Mouse (Mus musculus) frontal cortex, postnatal 14 days (tissue): ENCODE measurements around the gene Serpina3f.

Experiments
- DNase-seq, 2 experiments: peaks; one replicate each; pipeline ENCODE4 v3.0.0; 2022; ENCODE audit warnings: low spot score in 2 of 2

Serpina3f gene

DNA sequence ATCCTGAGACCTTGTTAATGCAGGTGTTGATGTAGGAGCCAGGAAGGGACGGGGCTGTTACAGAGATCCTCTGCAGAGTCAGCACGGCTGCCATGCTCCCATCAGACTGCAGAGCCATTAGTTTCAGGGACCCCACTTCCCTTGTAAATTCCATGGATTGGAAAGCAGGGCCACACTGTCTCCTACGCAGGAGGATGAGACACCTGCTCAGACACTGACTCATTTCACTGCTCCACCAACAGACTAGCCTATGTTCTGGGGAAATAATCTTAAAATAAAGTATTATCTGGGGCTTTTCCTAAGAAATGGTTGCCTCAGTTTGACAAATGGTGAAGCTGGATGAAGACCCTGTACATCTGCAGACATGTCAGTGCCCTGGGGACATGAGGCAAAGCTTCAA, 33.9 kb downstream of the Serpina3f start:
- DNase-seq, result no peak

DNA sequence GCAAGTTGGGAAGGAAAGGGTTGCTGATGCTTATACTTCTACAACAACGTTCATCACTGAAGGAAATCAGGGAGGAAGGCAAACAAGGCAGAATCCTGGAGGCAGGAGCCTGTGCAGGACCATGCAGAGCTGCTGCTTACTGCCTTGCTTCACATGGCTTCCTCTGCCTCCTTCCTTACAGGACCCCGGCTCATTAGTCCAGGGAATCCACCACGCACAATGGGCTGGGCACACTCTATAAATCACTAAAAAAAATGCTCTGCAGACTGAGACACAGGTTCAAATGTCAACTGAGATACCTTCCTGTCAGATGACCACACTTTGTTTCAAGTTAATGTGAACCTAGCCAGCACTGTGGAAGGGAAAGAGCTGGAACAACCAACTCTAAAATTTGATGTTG, 46.7 kb downstream of the Serpina3f start:
- DNase-seq, result no peak

DNA sequence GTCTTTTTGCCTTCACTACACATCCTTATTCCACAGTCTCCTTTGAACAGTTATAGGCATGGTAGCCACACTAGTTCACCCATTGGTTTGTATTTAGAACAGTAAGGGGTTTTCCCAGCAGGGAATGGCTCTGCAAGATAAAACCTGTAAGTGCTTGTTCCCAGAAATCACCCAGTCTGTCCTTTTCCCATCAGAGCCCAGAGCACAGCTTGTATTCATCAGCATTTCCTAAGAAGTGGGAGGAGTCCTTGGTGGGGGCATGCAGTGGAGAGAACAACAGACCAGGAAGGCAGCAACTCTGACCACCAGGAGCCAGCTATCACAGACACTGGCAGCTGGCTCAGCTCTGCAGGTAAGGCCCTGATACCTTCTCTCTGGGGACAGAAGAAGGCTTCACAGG, 48.5 kb downstream of the Serpina3f start, which contains the start of gene Serpina3i:
Gene Serpina3i, plus strand, starts transcription at position 260 of the 400 bp plus-strand sequence.
- no peak for DNase-seq

- DNase-seq, result no peak
These were observed 52.0 kb downstream of the Serpina3f start for GRCm38 (mm10) chr12:104266374-104266773.
